Mouse (Mus musculus): ENCODE measurements around the gene Trnp1. TPM values are rescaled to one million over a fixed set of nuclear protein-coding genes. Genes with fewer than 3 reads are reported as not detected.

The Trnp1 gene
- polyA plus RNA-seq, 1 experiment, result 0.37 TPM

- H3K27me3 ChIP-seq (ENCODE audit: control insufficient read depth, insufficient read depth, insufficient read length), result no peaks in the 10 kb centered on the region
- H3K4me3 ChIP-seq, result no peak overlapping the region
- H3K36me3 ChIP-seq (ENCODE audit: control insufficient read depth, insufficient read depth), result no peaks in the 10 kb centered on the region
- TF ChIP-seq TCF12 (IDR thresholded peaks at IDR 0.05; ENCODE audit: insufficient read depth, poor library complexity, severe bottlenecking) (no peak), E2F4 (IDR thresholded peaks at IDR 0.05; ENCODE audit: insufficient read depth) (no peak), MAX (IDR thresholded peaks at IDR 0.05; ENCODE audit: low read depth) (no peak)
- no peaks in the 10 kb centered on the region for H3K79me2 ChIP-seq (ENCODE audit: control insufficient read depth, insufficient read depth)
- H3K4me2 ChIP-seq (ENCODE audit: low read depth), result no peak overlapping the region
- no peak overlapping the region for H3ac ChIP-seq (ENCODE audit: control insufficient read depth, insufficient read length)
Observed at GRCm38 (mm10) chr4:133469122-133469521, 29.2 kb downstream of the Trnp1 start.

- peak overlapping the region; percentile 42 for H3K4me2 ChIP-seq (ENCODE audit: low read depth)
- TF ChIP-seq MAX (IDR thresholded peaks at IDR 0.05; ENCODE audit: low read depth), result no peak
- no peak for TF ChIP-seq REST (IDR thresholded peaks at IDR 0.05; ENCODE audit: insufficient read depth, insufficient read length)
- no peak for TF ChIP-seq SRF (IDR thresholded peaks at IDR 0.05; ENCODE audit: control insufficient read depth, insufficient read length, low read depth)
- no peak for TF ChIP-seq POLR2AphosphoS2 (IDR thresholded peaks at IDR 0.05; ENCODE audit: insufficient read length, low read depth)
- TF ChIP-seq CEBPB (IDR thresholded peaks at IDR 0.05; ENCODE audit: insufficient read depth, poor library complexity, severe bottlenecking), result no peak
- no peak for TF ChIP-seq E2F4 (IDR thresholded peaks at IDR 0.05; ENCODE audit: insufficient read depth)
- TF ChIP-seq MYOD1 (IDR thresholded peaks at IDR 0.05; ENCODE audit: control insufficient read depth in 1 of 3, insufficient read length in 2 of 3, low read depth in 2 of 3), result no peak
- no peak for TF ChIP-seq TCF3 (IDR thresholded peaks at IDR 0.05; ENCODE audit: insufficient read length, low read depth)
- no peak for TF ChIP-seq POLR2A (IDR thresholded peaks at IDR 0.05; ENCODE audit: insufficient read length, low read depth)
- no peak for TF ChIP-seq TCF12 (IDR thresholded peaks at IDR 0.05; ENCODE audit: insufficient read depth, poor library complexity, severe bottlenecking)
- no peak for TF ChIP-seq USF1 (IDR thresholded peaks at IDR 0.05; ENCODE audit: low read depth)
- no peak for TF ChIP-seq MYOG (IDR thresholded peaks at IDR 0.05; ENCODE audit: control insufficient read depth in 1 of 3, insufficient read depth in 1 of 3, insufficient read length in 2 of 3, low read depth in 2 of 3)
- H3ac ChIP-seq (ENCODE audit: control insufficient read depth, insufficient read length), result no peak overlapping the region
- H3K27me3 ChIP-seq (ENCODE audit: control insufficient read depth, insufficient read depth, insufficient read length), result no peaks in the 10 kb centered on the region
- H3K36me3 ChIP-seq (ENCODE audit: control insufficient read depth, insufficient read depth), result no peaks in the 10 kb centered on the region
- H3K79me2 ChIP-seq (ENCODE audit: control insufficient read depth, insufficient read depth), result no peaks in the 10 kb centered on the region
- H3K4me3 ChIP-seq, result no peak overlapping the region
Observed at GRCm38 (mm10) chr4:133468080-133468479, 30.3 kb downstream of the Trnp1 start.

- Histone ChIP-seq H3K4me3 (no peak overlapping the region), H3K4me2 (ENCODE audit: low read depth) (no peak overlapping the region), H3K36me3 (ENCODE audit: control insufficient read depth, insufficient read depth) (no peaks in the 10 kb centered on the region), H3K27me3 (ENCODE audit: control insufficient read depth, insufficient read depth, insufficient read length) (no peaks in the 10 kb centered on the region), H3ac (ENCODE audit: control insufficient read depth, insufficient read length) (no peak overlapping the region), H3K79me2 (ENCODE audit: control insufficient read depth, insufficient read depth) (no peaks in the 10 kb centered on the region)
- TF ChIP-seq REST (IDR thresholded peaks at IDR 0.05; ENCODE audit: insufficient read depth, insufficient read length) (no peak), E2F4 (IDR thresholded peaks at IDR 0.05; ENCODE audit: insufficient read depth) (no peak), USF1 (IDR thresholded peaks at IDR 0.05; ENCODE audit: low read depth) (no peak), POLR2A (IDR thresholded peaks at IDR 0.05; ENCODE audit: insufficient read length, low read depth) (no peak)
Observed at GRCm38 (mm10) chr4:133463184-133463583, 35.2 kb downstream of the Trnp1 start.

- Histone ChIP-seq H3K79me2 (ENCODE audit: control insufficient read depth, insufficient read depth) (no peaks in the 10 kb centered on the region), H3K27me3 (ENCODE audit: control insufficient read depth, insufficient read depth, insufficient read length) (no peaks in the 10 kb centered on the region), H3K36me3 (ENCODE audit: control insufficient read depth, insufficient read depth) (no peaks in the 10 kb centered on the region), H3K4me3 (no peak overlapping the region), H3ac (ENCODE audit: control insufficient read depth, insufficient read length) (no peak overlapping the region), H3K4me2 (ENCODE audit: low read depth) (no peak overlapping the region)
- TF ChIP-seq USF1 (IDR thresholded peaks at IDR 0.05; ENCODE audit: low read depth) (no peak), MYOD1 (IDR thresholded peaks at IDR 0.05; ENCODE audit: control insufficient read depth in 1 of 3, insufficient read length in 2 of 3, low read depth in 2 of 3) (no peak), MAX (IDR thresholded peaks at IDR 0.05; ENCODE audit: low read depth) (no peak), POLR2AphosphoS2 (IDR thresholded peaks at IDR 0.05; ENCODE audit: insufficient read length, low read depth) (no peak), MYOG (IDR thresholded peaks at IDR 0.05; ENCODE audit: control insufficient read depth in 1 of 3, insufficient read depth in 1 of 3, insufficient read length in 2 of 3, low read depth in 2 of 3) (no peak), TCF12 (IDR thresholded peaks at IDR 0.05; ENCODE audit: insufficient read depth, poor library complexity, severe bottlenecking) (no peak), REST (IDR thresholded peaks at IDR 0.05; ENCODE audit: insufficient read depth, insufficient read length) (no peak), E2F4 (IDR thresholded peaks at IDR 0.05; ENCODE audit: insufficient read depth) (no peak), CEBPB (IDR thresholded peaks at IDR 0.05; ENCODE audit: insufficient read depth, poor library complexity, severe bottlenecking) (no peak), SRF (IDR thresholded peaks at IDR 0.05; ENCODE audit: control insufficient read depth, insufficient read length, low read depth) (no peak)
Observed at GRCm38 (mm10) chr4:133461362-133461761, 37.0 kb downstream of the Trnp1 start.

- Histone ChIP-seq H3K4me2 (ENCODE audit: low read depth) (no peak overlapping the region), H3K79me2 (ENCODE audit: control insufficient read depth, insufficient read depth) (no peaks in the 10 kb centered on the region), H3K4me3 (no peak overlapping the region), H3ac (ENCODE audit: control insufficient read depth, insufficient read length) (no peak overlapping the region), H3K27me3 (ENCODE audit: control insufficient read depth, insufficient read depth, insufficient read length) (no peaks in the 10 kb centered on the region), H3K36me3 (ENCODE audit: control insufficient read depth, insufficient read depth) (no peaks in the 10 kb centered on the region)
- TF ChIP-seq MYOD1 (IDR thresholded peaks at IDR 0.05; ENCODE audit: control insufficient read depth in 1 of 3, insufficient read length in 2 of 3, low read depth in 2 of 3), result peak in 1 of 3 experiments; percentile 15
- TF ChIP-seq POLR2A (IDR thresholded peaks at IDR 0.05; ENCODE audit: insufficient read length, low read depth), result no peak
Observed at GRCm38 (mm10) chr4:133460796-133461325, 37.5 kb downstream of the Trnp1 start.
